27 mouse cellular contexts compared by ENCODE assay signal in genomic region chr16:8687559-8688112, GRCm38 (mm10). TPM values are rescaled to one million over a fixed set of nuclear protein-coding genes. Genes with fewer than 3 reads are reported as not detected.
A peak's percentile ranks its signal among the peaks of the same experiment; 100 is the strongest.
DNase-seq lines count a peak whose midpoint lies in the region; ATAC-seq and TF ChIP-seq lines count a peak whose summit lies in the region.
"Had no signal": no experiment of that assay in that cellular context is flagged by ENCODE, and none has a peak within 500 bp of the region (broad histone marks: within the 10 kb centered on the region; RNA-seq: fewer than 3 reads in every experiment).

No protein-coding gene starts in this region.

- DNase-seq in kidney, adult 2 months: peak; percentile 32
- no peak for DNase-seq in liver, embryonic 11.5 days (ENCODE audit: low spot score)
- no peak for DNase-seq in liver, postnatal 0 days
- no peak for DNase-seq in layer of hippocampus, postnatal 14 days (ENCODE audit: low spot score in 2 of 2)
- DNase-seq in right cerebral cortex, postnatal 25 days: no peak
- DNase-seq: adrenal gland, postnatal 25 days; cerebellum, adult 11 months; kidney, postnatal 4 days; lung, postnatal 10 days; thymus, postnatal 14 days had no signal

- no peak for TF ChIP-seq EP300 in liver, postnatal 0 days (IDR thresholded peaks at IDR 0.05; ENCODE audit: low read depth)

- no peaks in the 10 kb centered on the region for H3K9me3 ChIP-seq in erythroblast, embryonic 14.5 days (ENCODE audit: control insufficient read depth, low read length)
- no peaks in the 10 kb centered on the region for H3K9me3 ChIP-seq in kidney, embryonic 15.5 days (replicated peaks)
- H3K9me3 ChIP-seq in liver, embryonic 11.5 days (ENCODE audit: control insufficient read depth, low read length): no peaks in the 10 kb centered on the region
- H3K9me3 ChIP-seq in liver, postnatal 0 days (ENCODE audit: low read length): no peaks in the 10 kb centered on the region
- H3K9me3 ChIP-seq: embryonic facial prominence, embryonic 10.5 days; forebrain, embryonic 12.5 days; heart, embryonic 15.5 days; hindbrain, embryonic 15.5 days; limb, embryonic 15.5 days; neural tube, embryonic 15.5 days had no signal

- H3K4me3 ChIP-seq in erythroblast, embryonic 14.5 days (replicated peaks): peak overlapping the region; percentile 63
- H3K4me3 ChIP-seq in kidney, adult 2 months (ENCODE audit: insufficient read depth, low read depth, low read length): no peak overlapping the region
- no peak overlapping the region for H3K4me3 ChIP-seq in kidney, embryonic 15.5 days (replicated peaks)
- H3K4me3 ChIP-seq in liver, embryonic 11.5 days (ENCODE audit: low read depth, low read length): no peak overlapping the region
- no peak overlapping the region for H3K4me3 ChIP-seq in liver, postnatal 0 days (ENCODE audit: low read depth, low read length)
- H3K4me3 ChIP-seq: embryonic facial prominence, embryonic 10.5 days; forebrain, embryonic 12.5 days; gastrocnemius, adult 2 months; heart, embryonic 15.5 days; hindbrain, embryonic 15.5 days; limb, embryonic 15.5 days; neural tube, embryonic 15.5 days had no signal

- TF ChIP-seq CTCF in kidney, adult 2 months (conservative IDR thresholded peaks at IDR 0.05; ENCODE audit: insufficient read depth, insufficient read length, low read depth, low read length): no peak
- TF ChIP-seq CTCF in liver, postnatal 0 days (IDR thresholded peaks at IDR 0.05; ENCODE audit: low read depth): no peak

- H3K27me3 ChIP-seq in erythroblast, embryonic 14.5 days (ENCODE audit: control insufficient read depth): no peaks in the 10 kb centered on the region
- no peaks in the 10 kb centered on the region for H3K27me3 ChIP-seq in kidney, adult 2 months (replicated peaks; ENCODE audit: control insufficient read depth, insufficient read depth, low read length)
- no peaks in the 10 kb centered on the region for H3K27me3 ChIP-seq in kidney, embryonic 15.5 days
- no peaks in the 10 kb centered on the region for H3K27me3 ChIP-seq in liver, embryonic 11.5 days (replicated peaks; ENCODE audit: control insufficient read depth, insufficient read depth, low read length)
- H3K27me3 ChIP-seq in liver, postnatal 0 days (ENCODE audit: insufficient read depth, low read length): no peaks in the 10 kb centered on the region
- H3K27me3 ChIP-seq: forebrain, embryonic 12.5 days; heart, embryonic 15.5 days; hindbrain, embryonic 15.5 days; limb, embryonic 15.5 days; neural tube, embryonic 15.5 days had no signal

- no peak overlapping the region for H3K27ac ChIP-seq in kidney, adult 2 months (ENCODE audit: insufficient read depth, low read depth, low read length)
- no peak overlapping the region for H3K27ac ChIP-seq in kidney, embryonic 15.5 days
- peak overlapping the region; percentile 87 for H3K27ac ChIP-seq in liver, embryonic 11.5 days (ENCODE audit: low read depth, low read length)
- H3K27ac ChIP-seq in liver, postnatal 0 days (ENCODE audit: low read depth): peak overlapping the region; percentile 92
- H3K27ac ChIP-seq: embryonic facial prominence, embryonic 10.5 days; forebrain, embryonic 12.5 days; gastrocnemius, adult 2 months; heart, embryonic 15.5 days; hindbrain, embryonic 15.5 days; limb, embryonic 15.5 days; neural tube, embryonic 15.5 days had no signal

- no peak for TF ChIP-seq POLR2A in kidney, adult 2 months (IDR thresholded peaks at IDR 0.05; ENCODE audit: low read depth, low read length)

- peaks cover 100% of the 10 kb centered on the region for H3K36me3 ChIP-seq in erythroblast, embryonic 14.5 days (ENCODE audit: control insufficient read depth)
- H3K36me3 ChIP-seq in kidney, adult 2 months (ENCODE audit: control insufficient read depth, insufficient read depth, low read length): peaks cover 5% of the 10 kb centered on the region
- H3K36me3 ChIP-seq in kidney, embryonic 15.5 days: peaks cover 60% of the 10 kb centered on the region
- H3K36me3 ChIP-seq in liver, embryonic 11.5 days (ENCODE audit: control insufficient read depth, insufficient read depth, low read length): peaks cover 46% of the 10 kb centered on the region
- H3K36me3 ChIP-seq in liver, postnatal 0 days (replicated peaks; ENCODE audit: insufficient read depth, low read length): peaks cover 52% of the 10 kb centered on the region

- no peak overlapping the region for H3K4me2 ChIP-seq in kidney, embryonic 15.5 days
- H3K4me2 ChIP-seq in liver, embryonic 11.5 days: peak overlapping the region; percentile 66
- H3K4me2 ChIP-seq in liver, postnatal 0 days (ENCODE audit: low read depth, low read length): peak overlapping the region; percentile 62
- H3K4me2 ChIP-seq: forebrain, embryonic 12.5 days; heart, embryonic 15.5 days; hindbrain, embryonic 15.5 days; limb, embryonic 15.5 days; midbrain, embryonic 11.5 days; neural tube, embryonic 15.5 days had no signal

- H3K4me1 ChIP-seq in erythroblast, embryonic 14.5 days (ENCODE audit: control insufficient read depth): peaks cover 96% of the 10 kb centered on the region
- peaks cover 4% of the 10 kb centered on the region for H3K4me1 ChIP-seq in kidney, adult 2 months (ENCODE audit: control insufficient read depth, insufficient read depth, low read length)
- H3K4me1 ChIP-seq in kidney, embryonic 15.5 days: no peaks in the 10 kb centered on the region
- peaks cover 26% of the 10 kb centered on the region for H3K4me1 ChIP-seq in liver, embryonic 11.5 days (replicated peaks; ENCODE audit: control insufficient read depth, insufficient read depth, low read length)
- peaks cover 26% of the 10 kb centered on the region for H3K4me1 ChIP-seq in liver, postnatal 0 days (ENCODE audit: insufficient read depth)
- H3K4me1 ChIP-seq: embryonic facial prominence, embryonic 10.5 days; forebrain, embryonic 12.5 days; neural tube, embryonic 15.5 days had no signal

- H3K9ac ChIP-seq in kidney, embryonic 15.5 days: no peak overlapping the region
- H3K9ac ChIP-seq in liver, embryonic 11.5 days (ENCODE audit: low read depth, low read length): peak overlapping the region; percentile 50
- peak overlapping the region; percentile 59 for H3K9ac ChIP-seq in liver, postnatal 0 days (replicated peaks)
- H3K9ac ChIP-seq: forebrain, embryonic 12.5 days; heart, embryonic 15.5 days; hindbrain, embryonic 15.5 days; limb, embryonic 15.5 days; neural tube, embryonic 15.5 days had no signal

- no peak for ATAC-seq in erythroblast, adult 5-6 weeks (replicated peaks; ENCODE audit: low FRiP score, poor library complexity, severe bottlenecking)
- ATAC-seq in kidney, embryonic 15.5 days (replicated peaks; ENCODE audit: low FRiP score): no peak
- no peak for ATAC-seq in liver, embryonic 11.5 days (replicated peaks; ENCODE audit: low FRiP score)
- ATAC-seq in liver, postnatal 0 days: no peak

RNA-seq across cellular contexts. Expression of gene Gm5767, which starts 7.1 kb away (rescaled TPM):
- not detected in 2 replicates for polyA plus RNA-seq in erythroblast, embryonic 14.5 days (2012)
- not detected in 2 replicates for total RNA-seq in erythroblast, adult 5-6 weeks (2015; ENCODE audit: low replicate concordance)
- total RNA-seq in erythroblast, adult 5-6 weeks (2017; ENCODE audit: low replicate concordance): not detected in 2 replicates
- 0.56 and 0.64 TPM in 2 replicates for polyA plus RNA-seq in kidney, adult 2 months (2012; rRNA removed)
- polyA plus RNA-seq in kidney, embryonic 15.5 days (2015; fragmentation: Nextera tagmentation; extraction: Ambion mirVana): not detected in 2 replicates
- not detected in 2 replicates for polyA plus RNA-seq in liver, embryonic 11.5 days (2014; fragmentation: Nextera tagmentation; extraction: Ambion mirVana)
- polyA plus RNA-seq in liver, postnatal 0 days (2015; fragmentation: Nextera tagmentation; extraction: Ambion mirVana): 0.43 TPM in 1 of 2 replicates, not detected in the other
- total RNA-seq in layer of hippocampus, postnatal 14 days (2021): not detected
- total RNA-seq: adrenal gland, postnatal 25 days; common myeloid progenitor, adult 5-6 weeks; gastrocnemius, adult 2 months; heart, postnatal 4 days; left cerebral cortex, adult 18-20 months; left cerebral cortex, postnatal 4 days had no signal
- polyA plus RNA-seq: embryonic facial prominence, embryonic 10.5 days; forebrain, embryonic 12.5 days; heart, embryonic 15.5 days; hindbrain, embryonic 15.5 days; intestine, embryonic 14.5 days; kidney, embryonic 16.5 days; midbrain, embryonic 11.5 days; neural tube, embryonic 15.5 days had no signal

RNA-seq across cellular contexts. Expression of gene Carhsp1, which starts 15.7 kb away (rescaled TPM):
- 30.7 and 31.2 TPM in 2 replicates for polyA plus RNA-seq in erythroblast, embryonic 14.5 days (2012)
- total RNA-seq in erythroblast, adult 5-6 weeks (2015; ENCODE audit: low replicate concordance): 106 and 129 TPM in 2 replicates
- total RNA-seq in erythroblast, adult 5-6 weeks (2017; ENCODE audit: low replicate concordance): 184 and 218 TPM in 2 replicates
- 55.0 and 56.1 TPM in 2 replicates for polyA plus RNA-seq in kidney, adult 2 months (2012; rRNA removed)
- polyA plus RNA-seq in kidney, embryonic 15.5 days (2015; fragmentation: Nextera tagmentation; extraction: Ambion mirVana): 76.8 and 80.8 TPM in 2 replicates
- 24.9 and 25.4 TPM in 2 replicates for polyA plus RNA-seq in liver, embryonic 11.5 days (2014; fragmentation: Nextera tagmentation; extraction: Ambion mirVana)
- polyA plus RNA-seq in liver, postnatal 0 days (2015; fragmentation: Nextera tagmentation; extraction: Ambion mirVana): 65.4 and 71.2 TPM in 2 replicates
- total RNA-seq in layer of hippocampus, postnatal 14 days (2021): 10 to 100 TPM; 23.2 to 23.8 TPM

RNA-seq across cellular contexts. Expression of gene Tmem186, which starts 50.1 kb away (rescaled TPM):
- 0.31 and 0.35 TPM in 2 replicates for polyA plus RNA-seq in erythroblast, embryonic 14.5 days (2012)
- total RNA-seq in erythroblast, adult 5-6 weeks (2015; ENCODE audit: low replicate concordance): 4.2 and 6.7 TPM in 2 replicates
- 1.8 and 5.6 TPM in 2 replicates for total RNA-seq in erythroblast, adult 5-6 weeks (2017; ENCODE audit: low replicate concordance)
- polyA plus RNA-seq in kidney, adult 2 months (2012; rRNA removed): 13.4 and 13.8 TPM in 2 replicates
- polyA plus RNA-seq in kidney, embryonic 15.5 days (2015; fragmentation: Nextera tagmentation; extraction: Ambion mirVana): 19.8 and 20.9 TPM in 2 replicates
- 16.4 and 19.4 TPM in 2 replicates for polyA plus RNA-seq in liver, embryonic 11.5 days (2014; fragmentation: Nextera tagmentation; extraction: Ambion mirVana)
- 6.2 and 7.0 TPM in 2 replicates for polyA plus RNA-seq in liver, postnatal 0 days (2015; fragmentation: Nextera tagmentation; extraction: Ambion mirVana)
- 10 to 100 TPM; 10.6 to 11.5 TPM for total RNA-seq in layer of hippocampus, postnatal 14 days (2021)

RNA-seq across cellular contexts. Expression of gene Pmm2, which starts 50.2 kb away (rescaled TPM):
- polyA plus RNA-seq in erythroblast, embryonic 14.5 days (2012): 1.6 and 2.7 TPM in 2 replicates
- total RNA-seq in erythroblast, adult 5-6 weeks (2015; ENCODE audit: low replicate concordance): 27.2 and 40.7 TPM in 2 replicates
- 52.6 and 60.8 TPM in 2 replicates for total RNA-seq in erythroblast, adult 5-6 weeks (2017; ENCODE audit: low replicate concordance)
- 64.2 and 66.6 TPM in 2 replicates for polyA plus RNA-seq in kidney, adult 2 months (2012; rRNA removed)
- 54.1 and 56.4 TPM in 2 replicates for polyA plus RNA-seq in kidney, embryonic 15.5 days (2015; fragmentation: Nextera tagmentation; extraction: Ambion mirVana)
- polyA plus RNA-seq in liver, embryonic 11.5 days (2014; fragmentation: Nextera tagmentation; extraction: Ambion mirVana): 52.9 and 55.8 TPM in 2 replicates
- polyA plus RNA-seq in liver, postnatal 0 days (2015; fragmentation: Nextera tagmentation; extraction: Ambion mirVana): 37.2 and 38.0 TPM in 2 replicates
- 10 to 100 TPM; 31.9 to 34.5 TPM for total RNA-seq in layer of hippocampus, postnatal 14 days (2021)

Comparison
In these comparisons a context has a peak if more than half of its experiments do, and no peak if none do; other contexts are left out.
1. H3K27ac ChIP-seq: peak in liver, embryonic 11.5 days (single experiment) and liver, postnatal 0 days (single experiment); none in kidney, adult 2 months (single experiment) and kidney, embryonic 15.5 days (single experiment).